Mouse (Mus musculus): ENCODE results near the gene Triobp.

DNA sequence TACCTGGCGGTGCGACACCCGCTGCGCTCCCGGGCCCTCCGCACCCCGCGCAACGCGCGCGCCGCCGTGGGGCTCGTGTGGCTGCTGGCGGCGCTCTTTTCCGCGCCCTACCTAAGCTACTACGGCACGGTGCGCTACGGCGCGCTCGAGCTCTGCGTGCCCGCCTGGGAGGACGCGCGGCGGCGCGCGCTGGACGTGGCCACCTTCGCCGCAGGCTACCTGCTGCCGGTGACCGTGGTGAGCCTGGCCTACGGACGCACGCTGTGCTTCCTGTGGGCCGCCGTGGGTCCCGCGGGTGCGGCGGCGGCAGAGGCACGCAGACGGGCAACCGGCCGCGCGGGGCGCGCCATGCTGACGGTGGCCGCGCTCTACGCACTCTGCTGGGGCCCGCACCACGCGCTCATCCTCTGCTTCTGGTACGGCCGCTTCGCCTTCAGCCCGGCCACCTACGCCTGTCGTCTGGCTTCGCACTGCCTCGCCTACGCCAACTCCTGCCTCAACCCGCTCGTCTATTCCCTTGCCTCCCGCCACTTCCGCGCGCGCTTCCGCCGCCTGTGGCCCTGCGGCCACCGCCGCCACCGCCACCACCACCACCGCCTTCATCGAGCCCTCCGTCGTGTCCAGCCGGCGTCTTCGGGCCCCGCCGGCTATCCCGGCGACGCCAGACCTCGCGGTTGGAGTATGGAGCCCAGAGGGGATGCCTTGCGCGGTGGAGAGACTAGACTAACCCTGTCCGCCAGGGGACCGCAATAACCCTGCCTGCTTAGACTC, 95.4 kb downstream of the Triobp start:
- TF ChIP-seq CTCF (IDR thresholded peaks at IDR 0.05; ENCODE audit: control insufficient read depth, insufficient read depth, low read length) (no peak), POLR2A (IDR thresholded peaks at IDR 0.05; ENCODE audit: borderline replicate concordance, control insufficient read depth, low read depth, low read length) (no peak)
